Mouse (Mus musculus) gastrocnemius, adult 18-20 months (tissue): ENCODE data around the gene Rft1. TPM values are rescaled to one million over a fixed set of nuclear protein-coding genes. Genes with fewer than 3 reads are reported as not detected.
A peak's percentile ranks its signal among the peaks of the same experiment; 100 is the strongest.

ENCODE experiments used
- DNase-seq: peaks from one replicate; pipeline ENCODE4 v3.0.0; 2021; ENCODE audit warnings: low spot score
- total RNA-seq, 2 experiments: library from RNA; stranded (reverse); gene quantifications; 2 replicates each; pipeline ENCODE4 v1.2.3; 2021

Gene Rft1
- total RNA-seq, 2 experiments from 2014 or later: 4.7 to 5.1 TPM

DNA sequence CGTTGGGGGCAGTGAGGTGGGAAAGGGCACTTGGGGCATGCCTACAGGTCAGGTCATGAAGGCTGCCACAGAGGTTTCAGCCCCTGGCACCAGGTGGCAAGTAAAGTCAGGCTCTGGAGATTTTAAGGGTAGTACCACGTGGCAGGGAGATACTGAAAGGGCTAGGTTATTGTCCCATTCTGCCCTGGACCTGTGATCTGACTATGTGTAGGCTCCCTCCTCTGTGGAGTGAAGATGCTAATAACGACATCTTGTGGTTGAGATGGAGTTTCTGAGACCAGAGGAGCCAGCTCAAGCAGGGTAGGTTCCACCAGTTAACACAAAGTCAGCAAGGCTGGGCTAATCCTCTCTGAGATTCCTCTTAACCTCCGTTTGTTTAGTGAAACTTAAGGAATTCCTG, 24.3 kb upstream of the Rft1 start:
- no peak for DNase-seq

DNA sequence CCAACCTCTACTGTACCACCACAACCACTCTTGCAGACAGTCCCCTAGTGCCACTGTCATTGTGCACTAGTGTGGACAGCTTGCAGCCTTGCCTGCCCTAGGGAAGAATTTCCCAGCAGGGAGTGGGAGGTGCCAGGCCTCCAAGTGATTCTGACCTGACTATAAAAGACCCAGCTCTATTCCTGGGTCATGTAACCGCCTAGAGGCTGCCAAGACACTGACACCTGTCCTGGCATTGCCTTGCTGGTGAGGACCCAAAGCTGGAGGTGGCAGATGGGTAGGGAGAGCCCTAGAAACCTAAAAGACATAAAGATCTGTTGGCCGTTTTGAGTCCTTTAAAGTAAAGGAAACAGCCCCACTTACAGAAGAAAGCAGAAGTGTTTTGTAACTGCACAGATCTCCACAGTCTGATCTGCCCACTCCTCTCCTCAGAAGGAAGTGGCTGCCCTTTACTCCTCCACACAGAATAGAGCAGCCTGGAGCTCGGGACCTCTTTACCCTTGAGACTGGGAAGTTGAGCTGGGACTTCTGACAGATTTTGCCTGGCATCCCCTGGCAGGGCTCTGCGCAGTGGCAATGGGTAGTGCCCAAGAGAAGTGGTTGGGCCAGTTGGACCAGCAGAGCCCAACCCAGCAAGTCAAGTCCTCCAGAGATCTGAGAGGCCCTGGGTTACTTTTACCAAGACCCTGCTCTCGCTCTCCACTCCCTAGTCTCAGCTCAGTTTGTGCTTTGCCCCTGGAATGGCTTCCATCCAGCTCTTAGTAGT, 23.2 kb upstream of the Rft1 start:
- peak; percentile 67 for DNase-seq

DNA sequence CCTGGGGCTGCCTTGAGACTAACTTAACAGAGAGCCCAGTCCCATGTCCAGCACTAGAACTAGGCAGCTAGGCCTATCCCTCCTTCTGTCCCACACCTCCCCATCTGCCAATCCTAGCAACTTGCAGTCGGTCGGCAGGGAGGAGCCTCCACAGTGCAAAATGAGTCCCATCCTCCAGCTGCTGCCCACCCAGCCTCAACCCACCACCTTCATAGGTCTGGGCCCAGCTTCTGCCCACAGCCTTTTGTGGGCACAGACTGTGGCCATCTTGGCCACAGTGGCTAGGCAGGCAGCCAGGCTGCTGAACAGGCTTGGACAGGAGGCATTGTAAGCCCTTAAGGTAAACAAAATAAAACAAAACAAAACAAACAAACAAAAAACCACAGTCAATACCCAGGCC, 22.3 kb upstream of the Rft1 start:
- DNase-seq: no peak

DNA sequence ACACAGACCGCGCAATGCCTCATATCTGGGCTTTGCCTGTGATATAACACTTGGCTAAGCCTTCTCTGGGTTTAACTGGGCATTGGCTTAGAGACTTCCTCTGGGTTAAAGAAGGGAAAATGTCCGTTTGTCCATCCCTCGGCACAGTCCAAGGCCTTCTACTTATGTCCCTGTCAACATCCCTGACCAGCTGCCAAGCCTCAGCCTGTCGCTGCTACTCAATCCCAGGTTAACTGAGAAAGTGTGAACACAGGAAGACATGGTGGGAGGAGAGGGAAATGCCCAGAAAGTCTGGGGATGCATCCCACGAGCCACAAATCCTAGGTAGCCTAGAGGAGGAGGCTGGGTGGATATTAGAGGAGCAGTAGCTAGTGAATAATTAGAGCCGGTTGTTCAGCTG, 20.5 kb upstream of the Rft1 start:
- DNase-seq: no peak

DNA sequence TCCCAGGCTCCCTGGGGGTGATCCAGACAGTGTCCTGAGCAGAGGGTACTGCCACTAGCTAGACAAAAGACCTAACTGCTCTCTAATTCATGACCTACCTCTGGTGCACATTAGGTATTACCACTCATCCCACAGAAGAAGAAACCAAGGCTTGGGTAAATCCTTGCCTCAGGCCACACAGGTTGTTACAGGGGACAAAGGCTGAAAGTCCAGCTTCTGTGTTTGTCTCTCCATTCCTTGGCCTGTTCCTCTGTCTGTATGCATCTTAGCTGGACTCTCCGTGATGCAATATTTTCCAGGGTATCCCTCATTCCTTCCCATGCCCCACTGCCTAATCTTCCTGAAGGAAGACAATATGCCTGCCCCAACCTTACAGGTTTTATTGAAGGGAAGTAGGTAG, 19.7 kb upstream of the Rft1 start:
- DNase-seq: no peak

DNA sequence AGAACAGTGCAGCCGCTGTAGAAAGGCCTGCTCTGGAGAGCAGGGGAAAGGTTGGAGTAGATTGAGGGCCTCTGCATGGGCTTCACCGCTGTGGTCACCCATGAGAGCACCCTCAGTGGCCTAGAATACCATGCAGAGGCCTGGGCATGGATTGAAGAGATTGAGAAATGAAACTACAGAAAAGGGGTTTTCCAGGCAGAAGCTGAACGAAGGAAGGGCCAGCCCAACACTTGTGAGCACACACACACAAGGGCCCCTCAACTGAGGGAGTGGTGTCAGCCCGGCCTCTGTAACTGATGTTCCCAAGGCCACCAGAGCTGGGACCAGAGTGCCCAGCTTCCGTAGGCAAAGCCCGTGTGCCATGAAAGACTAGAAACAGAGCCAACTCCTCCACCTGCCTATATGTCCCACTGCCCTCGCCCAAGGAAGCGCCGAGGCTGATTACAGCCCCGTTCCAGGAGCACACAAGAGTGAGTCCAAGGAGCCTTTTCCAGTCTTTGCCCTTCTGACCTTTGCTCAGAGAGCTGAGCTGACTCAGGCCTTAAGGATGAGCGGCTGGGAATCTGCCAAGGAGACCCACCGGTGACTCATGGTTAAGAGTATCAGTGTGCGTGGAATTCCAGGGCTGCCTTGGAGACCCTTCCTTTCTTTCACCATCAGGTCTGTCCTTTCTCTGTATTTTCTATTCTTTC, 18.8 kb upstream of the Rft1 start:
- no peak for DNase-seq

DNA sequence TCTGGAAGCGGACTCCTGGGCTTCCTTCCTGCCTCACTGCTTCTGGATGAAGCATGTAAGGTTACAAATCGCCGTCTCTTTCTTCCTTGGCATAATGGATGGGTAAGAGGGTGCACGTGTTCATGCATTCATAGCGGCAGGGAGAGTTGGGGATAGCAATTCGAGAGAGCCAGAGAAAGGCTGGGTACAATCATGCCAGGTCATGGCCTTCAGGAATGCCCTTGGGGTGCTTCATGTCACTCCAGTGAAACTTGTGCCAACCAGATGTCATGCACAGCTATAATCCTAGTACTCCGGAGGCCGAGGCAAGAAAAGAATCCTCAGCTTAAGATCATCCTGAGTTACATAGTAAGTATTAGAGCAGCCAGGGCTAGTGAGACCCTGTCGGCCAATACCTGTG, 17.7 kb upstream of the Rft1 start:
- no peak for DNase-seq

DNA sequence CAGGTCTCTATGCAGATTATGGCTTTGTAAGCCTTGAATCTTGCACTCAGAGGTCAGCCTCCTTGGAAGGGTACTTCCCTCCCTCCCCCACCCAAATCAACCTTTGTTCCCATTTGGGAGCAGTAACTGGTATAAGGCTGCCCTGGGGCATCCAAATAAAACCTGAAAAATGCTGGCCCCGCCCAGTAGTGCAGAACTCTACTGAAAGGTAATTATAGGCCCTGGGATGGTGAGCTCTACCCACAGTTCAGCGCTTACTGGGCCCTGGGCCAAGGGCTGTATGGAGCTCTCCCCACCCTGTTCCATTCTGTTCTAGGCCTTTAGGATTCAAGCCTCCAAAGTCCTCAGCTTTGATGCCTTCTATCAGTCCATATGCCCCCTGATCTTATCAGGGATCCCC, 17.1 kb upstream of the Rft1 start:
- no peak for DNase-seq

DNA sequence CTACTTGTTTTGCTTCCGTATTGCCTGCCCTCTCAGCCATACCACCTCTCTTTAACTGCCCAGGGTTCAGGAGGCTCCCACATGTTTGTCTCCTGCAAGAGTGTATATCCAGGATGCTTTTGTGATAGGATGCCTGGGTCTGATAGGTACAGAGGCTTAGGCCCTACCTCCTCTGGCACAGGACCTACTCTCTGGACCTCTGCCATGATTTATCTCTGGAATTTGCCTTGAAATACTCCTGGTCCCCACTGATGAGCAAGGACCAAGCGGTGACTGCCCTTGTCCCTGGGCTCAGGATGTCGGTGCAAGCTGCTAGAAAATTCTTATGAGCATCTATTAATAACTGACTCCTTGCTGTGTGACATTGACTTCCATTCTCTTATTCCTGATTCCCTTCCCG, 16.2 kb upstream of the Rft1 start:
- no peak for DNase-seq

DNA sequence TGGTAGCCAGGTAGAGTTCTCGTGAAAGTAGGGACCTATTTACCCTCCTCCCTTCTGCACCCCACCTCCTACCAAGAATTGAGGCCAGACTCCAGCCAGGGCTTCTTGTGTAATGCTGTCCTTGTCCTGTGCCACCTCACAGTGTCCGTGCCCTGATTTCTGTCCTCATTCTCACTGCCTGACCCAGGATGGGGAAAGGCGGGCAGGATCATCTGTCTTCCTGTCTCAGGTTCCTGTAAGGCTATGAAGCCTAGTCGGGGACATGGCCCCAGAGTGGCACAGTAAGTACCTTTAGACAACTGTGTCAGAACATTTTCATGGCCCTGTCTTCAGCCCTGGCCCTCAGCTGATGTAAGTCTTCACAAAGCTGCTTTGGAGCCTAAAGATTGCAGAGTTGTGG, 15.5 kb upstream of the Rft1 start:
- peak; percentile 75 for DNase-seq

DNA sequence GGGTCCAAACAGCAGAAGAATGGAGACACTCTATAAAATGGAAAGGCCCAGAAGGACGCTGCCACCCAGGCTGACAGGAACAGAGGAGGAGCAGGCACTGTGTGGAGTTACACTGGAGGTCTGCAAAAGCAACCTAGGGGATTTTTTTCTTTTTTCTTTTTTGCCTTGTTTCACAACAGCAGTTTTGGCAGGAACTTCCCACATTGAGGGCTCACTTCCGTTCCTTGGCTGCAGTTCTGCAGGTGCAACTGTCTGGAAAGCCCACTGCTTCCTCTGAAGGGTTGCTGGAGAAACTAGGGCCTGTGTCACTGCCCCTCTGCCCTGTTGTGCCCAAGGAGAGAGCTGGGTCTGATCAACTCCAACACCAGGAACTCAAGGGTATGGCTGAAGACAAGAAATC, 12.4 kb upstream of the Rft1 start:
- no peak for DNase-seq

DNA sequence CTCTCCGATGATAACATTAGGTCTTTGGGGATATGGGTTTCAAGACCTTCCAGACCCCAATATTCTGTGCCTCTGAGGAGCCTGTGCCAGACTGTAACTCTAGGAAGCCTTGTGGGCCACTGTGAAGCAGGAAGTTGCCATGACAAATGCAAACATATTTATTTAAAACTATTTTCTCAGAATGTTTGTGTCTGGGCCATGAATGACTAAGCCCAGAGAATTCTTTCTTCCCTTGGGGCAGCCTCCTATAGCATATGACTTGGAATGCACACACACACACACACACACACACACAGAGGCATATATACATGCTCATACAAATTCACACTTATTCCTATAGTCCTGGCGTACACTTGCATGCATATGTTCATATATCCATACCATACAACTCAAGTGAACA, 10.1 kb upstream of the Rft1 start:
- no peak for DNase-seq

DNA sequence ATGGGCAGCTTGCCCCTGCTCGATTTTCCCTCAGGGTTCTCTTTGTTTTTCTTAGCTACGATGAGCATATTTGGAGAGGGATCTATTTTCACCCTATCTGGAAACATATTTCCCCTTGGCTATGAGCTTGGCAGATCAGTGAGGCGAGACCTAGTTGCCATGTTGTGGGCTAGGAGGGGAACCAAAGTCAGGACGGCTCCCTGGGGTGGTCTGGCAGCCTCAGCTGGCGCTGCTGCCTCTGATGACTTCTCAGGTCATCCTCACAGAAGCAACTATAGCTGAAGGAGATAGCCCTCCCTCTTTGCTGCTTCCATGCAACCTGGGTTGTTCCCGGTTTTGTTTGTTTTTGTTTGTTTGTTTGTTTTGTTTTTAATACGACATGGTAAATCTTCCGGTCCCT, 9.1 kb upstream of the Rft1 start:
- DNase-seq: no peak

DNA sequence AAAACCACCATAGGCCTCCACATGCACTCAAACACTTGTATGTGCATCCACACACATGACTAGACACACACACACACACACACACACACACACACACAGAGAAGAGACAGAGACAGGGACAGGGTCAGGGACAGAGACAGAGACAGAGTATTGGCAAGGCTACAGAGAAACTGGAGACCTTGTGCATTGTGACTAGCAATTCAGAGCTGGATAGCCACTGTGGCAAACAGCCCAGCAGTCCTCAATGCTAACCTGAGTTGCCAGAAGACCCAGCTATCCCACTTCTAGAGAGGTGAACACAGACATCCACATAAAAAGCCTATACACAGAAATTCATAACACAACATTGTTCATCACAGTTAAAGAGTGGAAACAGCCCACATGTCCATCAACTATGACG, 7.7 kb upstream of the Rft1 start:
- DNase-seq: no peak

DNA sequence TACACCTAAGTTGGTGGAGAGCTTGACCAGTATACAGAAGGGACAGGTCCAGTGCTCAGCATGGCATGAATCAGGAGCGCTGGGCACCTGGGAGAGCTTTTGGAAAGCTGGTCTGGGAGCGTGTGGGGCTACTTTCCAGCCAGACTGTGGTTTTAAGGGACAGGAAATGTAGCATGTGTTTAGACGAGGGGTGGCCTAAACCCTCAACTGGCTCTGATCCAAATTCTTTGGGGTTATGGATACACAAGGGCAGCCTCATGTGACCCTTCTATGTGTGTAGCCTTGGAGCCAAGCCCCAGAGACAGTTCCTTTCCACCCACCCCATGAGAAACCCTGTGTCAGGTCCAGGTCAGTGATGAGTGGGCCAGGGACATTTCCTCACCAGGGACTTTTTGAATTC, 5.7 kb upstream of the Rft1 start:
- DNase-seq: no peak

DNA sequence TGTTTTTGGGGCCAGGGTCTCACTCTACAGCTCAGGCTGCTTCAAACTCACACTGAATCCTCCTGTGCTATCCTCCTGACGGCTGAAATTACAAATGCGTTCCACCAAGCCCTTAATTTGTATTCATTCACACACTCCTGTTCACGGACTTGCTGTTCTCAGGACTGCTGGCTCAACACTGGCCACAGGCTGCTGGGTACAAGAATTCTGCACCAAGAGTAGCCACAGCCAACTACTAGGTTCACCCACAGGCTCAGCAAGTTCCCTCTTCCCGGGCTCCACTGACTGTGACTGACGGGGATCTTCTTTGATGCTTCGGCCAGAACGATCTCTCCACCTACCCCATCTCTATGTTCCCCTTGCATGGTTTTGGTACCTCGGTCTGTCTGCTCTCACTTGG, 4.4 kb upstream of the Rft1 start:
- no peak for DNase-seq

DNA sequence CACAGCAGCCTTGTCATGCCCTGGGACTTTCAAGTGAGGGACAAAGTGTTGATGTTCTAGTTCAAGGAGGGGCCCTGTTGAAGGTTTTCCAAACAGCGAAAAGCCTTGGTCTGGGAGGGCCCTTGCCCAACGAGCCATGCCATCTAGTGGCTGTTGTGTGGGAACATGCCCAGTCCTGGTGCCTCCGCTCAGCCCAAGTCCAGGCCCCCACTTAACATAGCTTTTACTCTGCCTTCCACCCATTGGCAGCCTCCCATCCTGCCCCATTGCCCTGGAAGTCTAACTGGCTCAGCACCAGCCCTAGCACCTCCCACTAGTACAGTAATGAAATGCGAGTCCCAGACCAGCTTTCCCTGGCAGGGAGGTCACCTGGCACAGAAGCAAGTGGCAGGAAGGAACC, 3.2 kb upstream of the Rft1 start:
- DNase-seq: peak; percentile 90

DNA sequence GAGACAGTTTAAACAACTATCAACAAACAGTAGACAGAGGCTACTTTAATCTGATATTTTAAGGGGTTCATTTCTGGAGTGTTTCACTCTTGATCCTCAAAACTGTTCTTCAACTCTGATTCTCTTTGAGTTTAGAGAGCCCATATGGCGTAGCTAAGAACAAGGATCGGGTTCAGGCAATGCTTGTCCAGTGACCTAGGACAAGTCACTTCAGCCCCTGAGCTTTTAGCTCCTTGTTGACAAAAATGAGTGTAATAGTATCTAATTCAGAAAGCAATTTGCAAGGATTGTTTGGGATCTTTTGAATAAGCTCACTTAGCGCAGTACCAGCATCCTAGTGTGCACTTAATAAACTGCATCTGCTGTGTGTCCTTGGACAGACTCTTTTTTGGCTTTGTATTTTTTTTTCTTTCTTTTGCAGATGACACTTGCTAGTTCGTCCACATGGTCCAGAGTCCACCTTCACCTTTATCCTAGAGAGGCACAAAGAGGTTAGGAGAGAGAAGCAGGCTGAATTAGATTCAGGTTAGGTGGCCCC, 600 bp downstream of the Rft1 start:
- DNase-seq: no peak

DNA sequence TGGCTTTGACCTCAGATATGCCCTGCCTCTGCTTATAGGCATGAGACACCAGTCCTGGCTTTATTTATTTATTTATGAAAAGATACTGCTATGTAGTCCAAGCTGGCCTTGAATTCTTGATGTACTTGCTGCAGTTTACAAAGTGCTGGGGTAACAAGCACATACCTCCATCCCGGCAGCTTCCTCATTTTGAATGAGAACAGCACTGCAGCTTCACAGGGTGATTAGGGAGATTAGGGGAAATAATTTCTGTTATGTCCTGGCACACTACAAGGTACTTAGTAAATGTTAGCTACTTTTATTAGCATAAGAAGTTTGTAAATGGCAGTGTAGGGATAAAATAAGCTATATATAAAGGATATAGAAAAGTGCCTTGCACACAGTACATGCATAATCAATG, 1.4 kb downstream of the Rft1 start:
- DNase-seq: no peak

DNA sequence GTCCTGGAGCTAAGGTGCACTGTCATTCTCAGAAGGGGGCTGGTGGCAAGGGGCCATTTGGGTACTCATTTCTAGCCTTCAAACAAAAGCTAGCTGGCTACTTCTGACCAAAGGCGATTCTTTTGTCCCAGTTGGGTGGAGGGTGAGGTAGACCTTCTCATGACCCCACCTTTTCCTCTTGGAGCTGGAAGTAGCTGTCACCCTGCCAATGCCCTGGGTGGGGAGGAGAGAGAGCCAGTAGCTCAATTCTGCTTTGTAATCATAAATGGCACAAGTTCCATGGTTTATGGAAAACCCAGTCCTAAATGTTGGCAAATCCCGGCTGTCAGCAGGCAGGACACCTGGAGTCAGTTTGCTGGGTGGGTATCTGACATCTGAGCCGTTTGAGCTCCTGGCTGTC, 11.9 kb downstream of the Rft1 start:
- peak; percentile 29 for DNase-seq

DNA sequence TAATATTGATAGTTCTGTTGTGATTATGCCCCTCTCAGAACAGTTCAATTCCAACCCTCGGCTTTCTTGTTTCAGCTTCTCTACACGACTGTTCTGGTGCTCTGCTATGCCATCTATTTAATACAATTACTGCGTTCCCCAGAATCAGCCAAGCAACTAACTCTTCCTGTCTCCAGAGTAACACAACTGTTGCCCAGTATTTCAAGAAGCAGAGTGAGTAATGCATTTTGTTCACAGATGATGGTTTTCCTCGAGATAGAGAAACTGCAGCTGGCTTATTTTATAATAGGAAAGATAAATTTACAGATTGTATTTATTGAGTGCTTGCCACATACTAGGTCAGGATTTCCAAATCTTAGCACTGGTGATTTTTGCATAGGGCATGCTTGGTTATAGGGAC, 12.4 kb downstream of the Rft1 start:
- DNase-seq: no peak

DNA sequence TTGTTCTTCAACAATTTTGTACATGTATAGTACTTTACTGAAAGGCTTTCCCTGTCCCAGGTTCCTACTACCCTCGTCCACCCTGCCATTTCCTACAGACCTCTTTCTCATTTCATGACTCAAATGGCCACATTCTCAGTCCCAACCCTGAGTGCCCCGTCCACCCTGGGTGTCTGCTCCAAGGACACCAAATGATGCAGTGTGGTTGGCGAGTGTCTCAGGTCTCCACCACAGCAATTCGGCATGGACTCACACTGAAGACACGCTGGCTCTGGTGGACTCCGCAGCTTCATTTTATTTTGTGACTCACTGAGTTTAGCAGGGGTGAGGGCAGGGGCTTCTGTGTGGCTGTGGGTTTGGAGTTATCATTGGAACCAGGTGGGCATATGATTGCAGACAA, 16.0 kb downstream of the Rft1 start:
- DNase-seq: no peak
